Mouse (Mus musculus): Measurements from ENCODE around the gene Klf1.
"Not testable (repeated sequence)": the region's sequence is repeated elsewhere in the genome, so short reads cannot be mapped to it uniquely, and the experiment has no call there.

- TF ChIP-seq CTCF (conservative IDR thresholded peaks at IDR 0.05; ENCODE audit: insufficient read depth, insufficient read length, low read depth, low read length); POLR2A (IDR thresholded peaks at IDR 0.05; ENCODE audit: low read depth, low read length): not testable (repeated sequence)
Observed at GRCm38 (mm10) chr8:84907979-84908378, 6.3 kb downstream of the Klf1 start.

All from kidney, adult 2 months (tissue).